Mouse (Mus musculus): Measurements from ENCODE around the gene Bace1.

- TF ChIP-seq CTCF (IDR thresholded peaks at IDR 0.05; ENCODE audit: low read depth, low read length) (no peak), TAL1 (conservative IDR thresholded peaks at IDR 0.05; ENCODE audit: low read depth, low read length) (no peak), GATA2 (IDR thresholded peaks at IDR 0.05; ENCODE audit: borderline replicate concordance, low read depth, low read length) (no peak), POLR2AphosphoS5 (IDR thresholded peaks at IDR 0.05; ENCODE audit: insufficient replicate concordance, low read depth, low read length) (no peak), GATA1 (IDR thresholded peaks at IDR 0.05; ENCODE audit: borderline replicate concordance, low read length) (no peak)
These were observed 21.0 kb downstream of the Bace1 start for GRCm38 (mm10) chr9:45859364-45859763.
